Mouse (Mus musculus) adrenal gland, adult 8-10 months (tissue): ENCODE measurements around the gene Evx2. TPM values are rescaled to one million over a fixed set of nuclear protein-coding genes. Genes with fewer than 3 reads are reported as not detected.

Source experiments
- DNase-seq: peaks from one replicate; pipeline ENCODE4 v3.0.0; 2022
- total RNA-seq, 4 experiments: library from RNA; stranded (reverse); gene quantifications; 2 replicates each; pipeline ENCODE4 v1.2.4; 2022

Gene Evx2
- total RNA-seq: not detected

GRCm38 (mm10) chr2:74659507-74660005, at the start of gene Evx2:
Gene Evx2, minus strand, starts transcription at chr2:74659557.
- no peak for DNase-seq

- DNase-seq: peak; percentile 70
Observed at GRCm38 (mm10) chr2:74708676-74709075, 49.3 kb upstream of the Evx2 start.

- DNase-seq: no peak
Observed at GRCm38 (mm10) chr2:74707599-74707998, 48.2 kb upstream of the Evx2 start.

GRCm38 (mm10) chr2:74706393-74706960, 47.1 kb upstream of the Evx2 start:
- DNase-seq: no peak

GRCm38 (mm10) chr2:74705467-74706089, 46.2 kb upstream of the Evx2 start:
- peak; percentile 63 for DNase-seq

GRCm38 (mm10) chr2:74704999-74705466, 45.7 kb upstream of the Evx2 start:
- no peak for DNase-seq

GRCm38 (mm10) chr2:74704393-74704998, 45.1 kb upstream of the Evx2 start, which contains the start of gene Hoxd8:
Gene Hoxd8, plus strand, starts transcription at chr2:74704615.
- DNase-seq: peak; percentile 68

GRCm38 (mm10) chr2:74703720-74704392, 44.5 kb upstream of the Evx2 start:
- no peak for DNase-seq

- no peak for DNase-seq
Observed at GRCm38 (mm10) chr2:74703317-74703716, 44.0 kb upstream of the Evx2 start.

GRCm38 (mm10) chr2:74702820-74703219, 43.5 kb upstream of the Evx2 start:
- DNase-seq: no peak

- DNase-seq: peak; percentile 44
Observed at GRCm38 (mm10) chr2:74701949-74702819, 42.8 kb upstream of the Evx2 start.

- DNase-seq: no peak
Observed at GRCm38 (mm10) chr2:74700546-74701112, 41.3 kb upstream of the Evx2 start.

GRCm38 (mm10) chr2:74699664-74700545, 40.5 kb upstream of the Evx2 start:
- DNase-seq: no peak

GRCm38 (mm10) chr2:74699053-74699430, 39.7 kb upstream of the Evx2 start:
- DNase-seq: no peak

- DNase-seq: no peak
Observed at GRCm38 (mm10) chr2:74698201-74699052, 39.1 kb upstream of the Evx2 start.

- peak; percentile 60 for DNase-seq
Observed at GRCm38 (mm10) chr2:74697567-74698121, 38.3 kb upstream of the Evx2 start, which contains the start of gene Hoxd9. Gene Hoxd9, plus strand, starts transcription at chr2:74697727.

- DNase-seq: no peak
Observed at GRCm38 (mm10) chr2:74696442-74697335, 37.3 kb upstream of the Evx2 start.

- no peak for DNase-seq
Observed at GRCm38 (mm10) chr2:74695813-74696430, 36.6 kb upstream of the Evx2 start.
